Mouse (Mus musculus) testis, adult 2 months (tissue): ENCODE measurements at regions not wholly inside any gene's neighbourhood (a gene's known extent, or its start where the extent isn't known, plus 50 kb on each side); places are given as distances from the start of the nearest gene placed in this dataset.

Source experiments
- CTCF ChIP-seq: fragments of 200-500 bp; IDR thresholded peaks from 2 replicates; pipeline ENCODE4 v1.5.1; 2012; ENCODE audit warnings: low read depth, mild to moderate bottlenecking, inconsistent platforms, low read length, moderate library complexity; ENCODE audit not compliant: control insufficient read depth, insufficient read depth, insufficient replicate concordance
- POLR2A ChIP-seq: fragments of 200-500 bp; IDR thresholded peaks from 2 replicates; pipeline ENCODE4 v1.6.1; 2012; ENCODE audit warnings: low read depth, mild to moderate bottlenecking, inconsistent platforms, low read length, moderate library complexity; ENCODE audit not compliant: control insufficient read depth

GRCm38 (mm10) chr3:121614741-121615140 lies 55.8 kb upstream of the 4930432M17Rik start:
- TF ChIP-seq POLR2A (no peak), CTCF (no peak)
